Mouse (Mus musculus): ENCODE data around the gene Olfr342.

The Olfr342 gene

GRCm38 (mm10) chr2:36524698-36525097 lies at the start of gene Olfr342:
Gene Olfr342, plus strand, starts transcription at chr2:36524998.
- DNase-seq = no peak

DNA sequence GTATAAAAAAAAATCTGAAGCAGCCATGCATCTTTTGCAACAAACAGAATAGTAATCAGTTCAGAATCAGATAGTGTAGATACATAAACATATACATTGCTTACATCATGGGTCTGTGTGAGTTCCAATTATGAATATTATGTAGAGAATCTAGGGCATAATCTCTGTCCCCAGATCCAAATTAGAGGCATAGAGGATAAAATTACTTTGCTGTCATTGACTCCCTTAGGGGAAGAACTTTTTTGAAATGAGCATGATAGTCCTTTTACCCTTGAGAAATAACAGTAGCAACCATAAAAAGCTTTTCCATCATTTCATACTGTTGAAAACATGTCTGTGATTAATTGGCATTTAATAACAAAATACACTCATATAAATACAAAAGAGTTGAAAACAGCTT lies 42.4 kb upstream of the Olfr342 start, which contains the start of gene Olfr341:
Olfr341 (minus strand) TSS at position 101 of the 400 bp plus-strand sequence.
- no peak for DNase-seq

GRCm38 (mm10) chr2:36565156-36565555 lies 40.4 kb downstream of the Olfr342 start:
- no peak for DNase-seq

DNA sequence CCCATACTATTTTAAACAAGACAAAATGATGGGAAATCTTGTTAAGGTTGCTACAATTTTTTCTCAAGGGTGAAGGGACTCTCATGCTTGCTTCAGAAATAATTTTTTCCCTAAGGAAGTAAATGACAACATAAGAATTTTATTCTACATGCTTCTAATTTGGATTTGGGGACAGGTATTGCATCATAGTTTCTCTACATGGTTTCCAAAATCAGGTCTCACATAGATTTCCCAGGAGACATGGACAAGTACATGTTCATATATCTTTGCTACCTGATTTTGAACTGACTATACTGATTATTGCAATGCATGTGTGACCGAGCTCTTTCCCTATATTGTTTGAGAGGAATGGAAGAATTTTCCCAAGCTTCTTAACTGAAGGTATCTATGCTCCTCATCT lies 41.6 kb downstream of the Olfr342 start, which contains the start of gene Olfr344:
Olfr344 (plus strand) TSS at position 301 of the 400 bp plus-strand sequence.
- DNase-seq = no peak

- no peak for DNase-seq
Observed at GRCm38 (mm10) chr2:36567022-36567421, 42.2 kb downstream of the Olfr342 start.

DNA sequence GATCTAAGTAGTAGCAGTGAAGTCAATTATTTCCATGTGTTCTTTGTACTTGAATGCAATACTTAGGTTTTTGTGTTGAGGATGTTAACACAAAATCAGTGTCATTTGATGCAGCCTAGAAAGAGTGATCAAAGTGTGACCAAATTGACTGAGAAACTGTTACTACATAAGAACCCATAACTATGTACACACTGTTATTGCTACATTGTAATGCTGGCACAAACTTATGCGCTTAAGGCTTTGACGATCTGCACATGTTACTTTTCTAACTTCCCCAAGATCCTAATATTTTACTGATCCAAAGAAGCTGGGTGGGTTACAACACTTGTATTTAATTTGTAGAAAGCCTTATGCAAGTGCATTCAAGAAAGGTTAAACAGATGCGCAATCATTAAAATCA lies 43.0 kb downstream of the Olfr342 start:
- no peak for DNase-seq
